Mouse (Mus musculus): ENCODE measurements around the gene Lonp1. TPM values are rescaled to one million over a fixed set of nuclear protein-coding genes. Genes with fewer than 3 reads are reported as not detected.
A peak's percentile ranks its signal among the peaks of the same experiment; 100 is the strongest.
"Not testable (repeated sequence)": the region's sequence is repeated elsewhere in the genome, so short reads cannot be mapped to it uniquely, and the experiment has no call there.

The Lonp1 gene
- 100 to 1,000 TPM; 574 to 853 (median 690) TPM for total RNA-seq (2022)

GRCm38 (mm10) chr17:56626754-56627470 lies at the start of gene Lonp1:
Gene Lonp1, minus strand, starts transcription at chr17:56626887.
- peak; percentile 98 for DNase-seq

DNA sequence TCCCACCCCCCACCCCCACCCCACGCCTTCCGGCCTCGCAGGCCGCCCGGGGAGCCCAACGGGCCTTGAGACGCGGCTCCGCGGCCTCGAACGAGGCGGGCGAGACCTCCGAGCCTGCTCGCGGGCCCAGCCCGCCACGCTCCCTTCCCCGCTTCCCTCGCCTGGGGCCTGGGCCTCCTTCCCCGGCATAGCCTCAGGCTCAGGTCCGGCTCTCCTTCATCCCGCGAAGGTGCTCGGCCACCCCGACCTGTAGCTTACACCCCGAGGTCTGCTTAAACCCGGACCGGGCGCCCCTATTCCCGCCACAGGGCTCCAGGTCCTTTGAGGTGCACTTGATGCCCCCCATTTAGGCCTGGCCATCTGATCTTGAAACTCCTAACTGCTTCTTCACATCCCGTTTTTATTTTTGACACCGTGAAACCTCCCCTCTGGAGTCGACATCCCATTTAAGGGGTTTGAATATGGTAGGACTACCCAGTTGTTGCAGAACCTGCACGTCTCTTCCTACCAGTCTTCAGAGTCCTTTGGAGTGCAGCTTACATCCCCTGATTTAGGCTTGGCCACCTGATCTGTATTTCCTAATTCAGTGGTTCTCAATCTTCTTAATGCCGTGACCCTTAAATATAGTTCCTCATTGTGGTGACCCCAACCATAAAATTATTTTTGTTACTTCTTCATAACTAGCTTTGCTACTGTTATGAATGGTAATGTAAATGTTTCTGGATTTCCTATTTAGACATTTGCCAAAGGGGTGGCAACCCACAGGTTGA lies 47.1 kb upstream of the Lonp1 start:
- DNase-seq, result no peak

DNA sequence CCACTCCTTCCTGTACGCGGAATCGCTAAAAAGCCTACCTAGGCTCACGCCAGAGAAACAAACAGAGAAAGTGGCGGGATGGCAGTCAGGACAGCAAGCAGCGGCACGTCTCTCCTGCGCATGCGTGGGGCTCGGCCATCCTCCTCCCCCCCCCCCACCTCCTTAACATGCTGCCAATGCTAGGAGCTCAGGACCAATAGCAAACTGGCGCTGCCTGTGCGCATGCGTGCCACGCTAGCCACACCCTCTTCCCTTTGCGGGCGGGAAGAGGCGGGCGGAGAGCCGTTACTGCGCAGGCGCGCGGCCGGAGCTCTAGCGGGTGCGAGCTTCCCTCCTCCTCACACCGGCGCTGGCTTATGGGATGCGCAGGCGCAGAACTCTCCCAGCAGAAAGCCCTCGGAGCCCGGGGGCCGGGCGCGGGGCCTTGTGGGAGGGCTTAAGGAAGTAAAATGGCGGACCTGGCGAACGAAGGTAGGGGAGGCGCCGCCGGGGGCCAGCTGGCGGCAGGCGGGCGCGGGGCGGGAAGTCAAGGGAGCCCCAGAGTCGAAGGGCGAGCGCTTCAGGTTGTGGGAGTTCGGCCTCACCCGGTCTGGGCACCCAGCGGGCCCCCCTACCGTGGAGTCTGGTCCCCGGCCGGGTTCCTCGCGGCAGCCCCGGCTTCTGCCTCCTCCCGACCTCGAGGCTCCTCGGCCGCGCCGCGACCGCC lies 46.4 kb upstream of the Lonp1 start, which contains the start of gene Ranbp3:
Gene Ranbp3 (plus strand): TSS at position 354 of the 706 bp plus-strand sequence.
- peak; percentile 100 for DNase-seq

GRCm38 (mm10) chr17:56669766-56670165 lies 43.1 kb upstream of the Lonp1 start:
- no peak for DNase-seq

DNA sequence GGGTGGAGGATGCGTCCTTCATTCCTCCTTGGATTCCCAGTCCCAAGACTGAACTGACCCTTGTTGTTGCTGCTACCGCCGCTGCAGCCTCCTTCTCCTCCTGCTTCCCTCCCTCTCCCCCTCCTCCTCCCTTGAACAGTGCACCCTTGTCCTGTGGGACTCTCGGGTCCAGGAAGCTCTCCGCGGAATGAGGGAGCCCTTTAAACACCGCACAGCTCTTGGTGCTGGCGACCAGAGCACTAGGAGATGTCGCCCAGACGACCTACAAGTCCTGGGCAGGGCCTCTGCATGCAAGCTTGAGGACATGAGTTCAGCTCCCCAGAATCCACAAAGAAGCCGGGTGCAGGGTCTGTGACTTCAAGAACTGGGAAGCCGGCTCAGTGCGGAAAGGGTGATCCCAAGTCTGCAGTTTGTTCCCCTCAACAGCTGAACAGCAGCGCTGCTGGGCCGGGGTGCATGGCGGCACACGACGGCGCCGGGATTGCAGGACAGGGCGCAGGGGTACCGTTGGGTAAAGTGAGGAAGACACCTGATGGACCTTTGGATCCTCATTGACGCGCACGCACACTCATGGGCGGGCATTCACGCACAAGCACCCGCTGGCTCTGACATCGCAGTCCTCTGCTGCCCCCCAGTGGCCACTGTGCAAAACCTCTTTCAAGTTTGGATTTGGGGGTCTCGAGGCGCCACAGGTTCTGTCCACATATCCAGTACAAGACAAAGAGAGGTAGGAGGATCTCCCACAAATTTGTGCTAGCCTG lies 41.9 kb upstream of the Lonp1 start:
- DNase-seq, result peak; percentile 74

DNA sequence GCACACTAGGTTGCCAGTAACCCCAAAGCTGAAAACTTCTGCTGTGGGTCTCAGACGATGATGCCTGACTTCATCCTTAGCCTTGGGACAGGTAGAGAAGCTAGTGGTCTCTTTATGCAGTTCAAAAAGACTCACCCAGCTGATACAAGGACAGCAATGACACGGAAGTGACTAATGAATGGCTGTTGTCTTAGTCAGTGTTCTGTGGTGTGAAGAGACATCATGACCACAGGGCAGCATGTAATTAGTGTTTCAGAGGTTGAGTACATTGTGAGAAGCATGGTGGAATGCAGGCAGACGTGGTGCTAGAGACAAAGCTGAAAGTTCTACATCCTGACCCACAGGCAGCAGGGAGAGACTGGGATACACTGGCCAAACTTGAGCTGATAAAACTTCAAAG lies 40.9 kb upstream of the Lonp1 start:
- no peak for DNase-seq

DNA sequence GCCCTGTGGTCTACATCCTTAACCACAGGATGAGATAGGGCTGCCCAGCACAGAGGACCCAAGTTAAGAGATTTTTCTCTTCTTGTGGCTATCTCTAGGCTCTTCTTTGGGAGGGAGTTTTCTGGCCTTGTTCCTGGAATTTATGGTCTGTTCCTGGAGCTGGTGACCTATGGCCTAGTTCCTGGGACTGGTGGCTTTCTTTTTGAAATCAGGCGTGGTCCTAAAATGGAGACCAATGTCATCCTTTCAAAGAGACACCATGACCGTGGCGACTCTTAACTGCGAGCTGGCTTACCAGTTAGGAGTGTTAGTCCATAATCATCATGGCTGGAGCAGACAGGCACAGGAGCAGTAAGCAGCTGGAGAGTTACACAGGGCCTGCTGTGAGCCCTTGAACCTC lies 39.7 kb upstream of the Lonp1 start:
- DNase-seq, result no peak

DNA sequence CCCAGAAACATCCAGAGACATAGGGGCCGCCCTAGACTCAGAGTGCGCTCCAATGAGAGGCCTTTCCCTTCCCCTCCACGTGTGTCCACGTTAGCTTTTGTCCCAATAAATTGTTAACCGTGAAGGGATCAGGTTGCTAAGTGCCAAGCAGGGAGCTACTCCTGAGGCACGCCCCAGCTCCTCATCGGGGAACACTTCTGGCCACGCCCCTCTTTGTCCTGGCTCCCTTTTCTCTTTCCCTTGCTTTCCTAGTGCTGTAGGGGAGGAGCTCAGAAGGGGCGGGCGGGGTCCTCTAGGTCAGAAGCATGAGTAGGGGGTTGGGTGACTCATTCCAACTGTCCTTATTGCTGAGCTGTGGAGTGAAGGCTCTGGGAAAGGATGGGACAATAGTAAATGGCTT lies 37.6 kb upstream of the Lonp1 start:
- DNase-seq, result no peak

DNA sequence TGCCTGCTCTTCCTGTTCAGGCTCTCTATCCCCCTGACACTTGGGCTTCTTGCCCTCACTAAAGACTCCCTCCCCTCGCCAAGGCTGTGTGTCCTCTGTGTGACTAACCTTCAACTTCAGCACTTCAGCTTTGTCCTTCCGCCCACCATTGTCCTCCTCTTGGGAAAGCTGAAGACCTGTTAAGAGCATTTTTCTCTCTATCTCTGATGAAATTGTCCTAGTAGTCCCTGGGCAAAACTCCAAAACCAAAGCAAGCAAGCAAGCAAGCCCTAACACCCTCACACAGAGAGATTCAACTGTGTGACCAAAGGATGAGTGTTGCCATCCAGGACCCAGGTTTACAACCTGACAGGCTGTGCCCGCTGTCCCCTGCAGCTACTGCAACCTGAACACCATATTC lies 37.0 kb upstream of the Lonp1 start:
- no peak for DNase-seq

DNA sequence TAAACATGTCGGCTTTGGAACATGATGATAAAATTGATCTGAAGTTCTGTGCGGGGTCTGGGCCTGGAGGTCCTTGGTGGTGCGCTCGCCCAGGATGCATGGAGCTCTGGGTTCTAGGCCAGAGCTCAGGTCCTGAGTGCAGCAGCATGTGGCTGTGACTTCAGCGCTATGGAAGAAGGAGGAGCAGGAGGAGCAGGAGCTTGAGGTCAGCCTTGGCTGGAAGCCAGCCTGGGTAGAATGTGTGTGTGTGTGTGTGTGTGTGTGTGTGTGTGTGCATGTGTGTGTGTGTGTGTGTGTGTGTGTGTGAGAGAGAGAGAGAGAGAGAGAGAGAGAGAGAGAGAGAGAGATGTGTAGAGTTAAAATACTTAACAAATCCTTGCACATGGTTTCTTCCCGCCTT lies 29.5 kb upstream of the Lonp1 start:
- DNase-seq, result no peak

- peak; percentile 66 for DNase-seq
Measured at GRCm38 (mm10) chr17:56655311-56655710, 28.6 kb upstream of the Lonp1 start.

GRCm38 (mm10) chr17:56654771-56655170 lies 28.1 kb upstream of the Lonp1 start:
- no peak for DNase-seq

DNA sequence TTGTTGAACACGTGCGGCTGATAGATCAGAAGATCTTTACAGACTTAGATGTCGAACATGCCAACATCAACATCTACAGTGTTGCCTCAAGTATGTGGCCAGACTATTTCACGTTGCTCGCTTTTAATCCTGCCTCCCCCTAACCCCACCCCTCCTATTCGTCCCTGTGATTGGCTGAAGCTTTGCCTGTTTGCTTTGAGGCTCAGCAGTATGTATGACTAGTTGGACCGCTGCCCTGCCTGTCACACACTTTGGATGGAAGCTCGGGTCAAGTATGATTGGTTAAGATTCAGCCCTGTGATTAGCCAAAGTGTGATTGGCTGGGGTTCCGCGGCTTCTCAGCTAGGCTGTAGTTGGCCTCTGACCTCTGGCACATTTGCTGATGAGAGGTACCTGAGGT lies 25.1 kb upstream of the Lonp1 start:
- DNase-seq, result no peak

GRCm38 (mm10) chr17:56647546-56647945 lies 20.9 kb upstream of the Lonp1 start:
- DNase-seq, result no peak

- no peak for DNase-seq
Measured at GRCm38 (mm10) chr17:56643237-56643636, 16.6 kb upstream of the Lonp1 start.

DNA sequence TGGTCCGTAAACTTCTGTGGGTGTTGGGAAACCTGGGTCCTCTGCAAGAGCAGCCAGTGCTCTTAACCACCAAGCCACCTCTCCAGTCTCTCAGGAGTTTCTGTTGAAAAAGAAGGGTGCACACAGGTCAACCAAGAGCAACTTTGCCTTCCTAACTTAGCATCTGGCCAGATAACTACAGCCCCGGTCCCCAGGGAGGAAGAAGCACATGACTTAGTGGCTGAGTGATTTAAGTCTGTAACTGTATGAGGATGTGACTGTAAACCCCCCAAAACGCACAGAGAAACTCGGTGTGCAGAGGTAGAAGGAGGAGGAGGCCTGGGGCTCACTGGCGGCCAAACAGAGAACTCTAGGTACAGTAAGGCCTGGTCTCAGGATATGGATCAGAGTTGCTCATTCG lies 7.3 kb upstream of the Lonp1 start:
- no peak for DNase-seq

GRCm38 (mm10) chr17:56631807-56632206 lies 5.1 kb upstream of the Lonp1 start:
- no peak for DNase-seq

- not testable (repeated sequence) for DNase-seq
Measured at GRCm38 (mm10) chr17:56629800-56630781, 3.4 kb upstream of the Lonp1 start.

GRCm38 (mm10) chr17:56627530-56628277 lies 1.0 kb upstream of the Lonp1 start, which contains the start of gene Catsperd:
Gene Catsperd, plus strand, starts transcription at chr17:56628143.
- DNase-seq, result no peak

DNA sequence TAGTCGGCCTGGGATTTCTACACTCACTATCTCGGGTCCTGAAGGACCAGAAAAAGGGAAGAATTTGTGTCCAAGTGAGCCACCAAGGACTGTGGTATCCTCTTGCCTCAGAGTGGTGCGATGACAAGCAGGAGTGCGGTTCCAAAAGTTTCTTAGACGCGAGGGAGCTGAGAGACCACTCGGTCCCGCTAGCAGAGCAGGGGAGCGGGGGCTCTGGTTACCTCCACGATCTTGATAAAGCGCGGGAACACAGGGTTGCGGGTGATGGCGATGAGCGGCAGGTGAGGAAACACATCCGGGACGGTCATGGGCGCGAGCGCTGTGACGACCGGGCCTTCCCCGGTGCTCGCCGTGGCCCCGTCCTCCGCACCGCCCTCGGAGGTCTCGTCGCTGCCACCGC lies 427 bp downstream of the Lonp1 start:
- no peak for DNase-seq
